Mouse (Mus musculus): ENCODE measurements around the gene Cntn5. TPM values are rescaled to one million over a fixed set of nuclear protein-coding genes. Genes with fewer than 3 reads are reported as not detected.

The Cntn5 gene
- total RNA-seq, 1 experiment from 2014 or later = 0.15 TPM

GRCm38 (mm10) chr9:9937444-9938436 lies 966.8 kb downstream of the Cntn5 start:
- DNase-seq = no peak

GRCm38 (mm10) chr9:9920580-9920979 lies 984.0 kb downstream of the Cntn5 start:
- no peak for DNase-seq

- DNase-seq = no peak
Measured at GRCm38 (mm10) chr9:9899070-9899469, 1005.5 kb downstream of the Cntn5 start.

GRCm38 (mm10) chr9:9886210-9886609 lies 1018.4 kb downstream of the Cntn5 start:
- peak; percentile 38 for DNase-seq

- DNase-seq = peak; percentile 84
Measured at GRCm38 (mm10) chr9:9882779-9883383, 1021.7 kb downstream of the Cntn5 start.

- DNase-seq = no peak
Measured at GRCm38 (mm10) chr9:9872112-9873035, 1032.2 kb downstream of the Cntn5 start.

GRCm38 (mm10) chr9:9860631-9861030 lies 1043.9 kb downstream of the Cntn5 start:
- no peak for DNase-seq

GRCm38 (mm10) chr9:9859323-9859722 lies 1045.3 kb downstream of the Cntn5 start:
- no peak for DNase-seq

GRCm38 (mm10) chr9:9854791-9855190 lies 1049.8 kb downstream of the Cntn5 start:
- DNase-seq = no peak

GRCm38 (mm10) chr9:9830231-9830630 lies 1074.3 kb downstream of the Cntn5 start:
- DNase-seq = no peak

GRCm38 (mm10) chr9:9819963-9820362 lies 1084.6 kb downstream of the Cntn5 start:
- DNase-seq = no peak

GRCm38 (mm10) chr9:9817477-9817876 lies 1087.1 kb downstream of the Cntn5 start:
- DNase-seq = no peak

- peak; percentile 6 for DNase-seq
Measured at GRCm38 (mm10) chr9:9799546-9799945, 1105.0 kb downstream of the Cntn5 start.

- DNase-seq = no peak
Measured at GRCm38 (mm10) chr9:9783680-9784079, 1120.9 kb downstream of the Cntn5 start.

- DNase-seq = no peak
Measured at GRCm38 (mm10) chr9:9781157-9781884, 1123.3 kb downstream of the Cntn5 start.

GRCm38 (mm10) chr9:9779646-9780045 lies 1124.9 kb downstream of the Cntn5 start:
- DNase-seq = no peak

GRCm38 (mm10) chr9:9770777-9771176 lies 1133.8 kb downstream of the Cntn5 start:
- no peak for DNase-seq

- no peak for DNase-seq
Measured at GRCm38 (mm10) chr9:9769659-9770058, 1134.9 kb downstream of the Cntn5 start.

GRCm38 (mm10) chr9:9718145-9718544 lies 1186.4 kb downstream of the Cntn5 start:
- no peak for DNase-seq

- DNase-seq = no peak
Measured at GRCm38 (mm10) chr9:9708671-9709070, 1195.9 kb downstream of the Cntn5 start.

- DNase-seq = no peak
Measured at GRCm38 (mm10) chr9:9707766-9708165, 1196.8 kb downstream of the Cntn5 start.

GRCm38 (mm10) chr9:9705180-9705579 lies 1199.4 kb downstream of the Cntn5 start:
- DNase-seq = no peak

Data from adrenal gland, postnatal 14 days (tissue).